Mouse (Mus musculus): ENCODE results near the gene Map3k3.
"Not testable (repeated sequence)": the region's sequence is repeated elsewhere in the genome, so short reads cannot be mapped to it uniquely, and the experiment has no call there.

The Map3k3 gene

DNA sequence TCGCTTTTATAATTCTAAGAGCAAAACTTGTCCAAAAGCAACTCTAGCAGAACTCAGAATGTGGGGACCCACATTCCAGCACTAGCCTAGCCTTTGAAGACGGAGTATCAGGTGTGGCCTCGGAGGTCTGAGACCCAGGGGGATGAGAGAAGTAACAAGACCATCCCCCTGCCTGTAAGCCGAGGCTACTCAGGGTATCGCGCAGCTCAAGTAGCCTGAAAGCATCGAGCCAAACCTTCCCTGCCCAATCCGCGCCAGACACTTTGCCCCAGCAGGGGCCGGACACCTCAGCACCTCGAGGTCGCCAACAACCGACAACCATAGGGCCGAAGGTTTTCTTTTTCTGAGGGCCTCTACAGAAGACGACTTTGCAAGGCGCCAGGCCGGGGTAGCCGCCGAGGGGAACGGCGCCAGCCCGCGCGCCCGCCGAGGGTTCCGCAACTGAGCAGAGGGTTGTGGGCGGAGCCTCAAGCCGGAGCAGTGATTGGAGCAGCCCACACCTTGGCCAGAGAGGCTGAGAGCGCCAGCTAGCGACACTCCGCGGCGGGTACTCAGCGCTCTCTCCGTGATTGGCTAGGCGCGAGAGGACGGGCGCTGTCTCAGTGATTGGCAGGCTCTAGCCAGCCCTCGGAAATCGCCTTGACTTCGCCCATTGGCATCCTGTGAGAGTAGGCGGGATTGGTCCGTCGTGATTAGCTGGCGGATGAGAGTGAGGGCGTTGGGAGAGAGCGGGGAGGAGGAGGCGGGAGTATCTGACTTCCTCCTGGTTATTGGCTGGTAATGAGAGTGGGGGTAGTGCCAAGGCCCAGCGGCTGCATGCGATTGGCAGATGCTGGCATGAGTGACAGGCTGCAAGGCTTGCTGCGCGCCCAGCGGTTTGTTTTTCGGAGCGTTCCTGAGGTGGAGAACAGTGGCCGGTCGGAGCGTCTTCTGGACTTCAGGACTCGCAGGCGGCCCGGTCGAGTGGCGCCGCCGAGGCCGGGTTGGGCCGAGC lies at the start of gene Map3k3:
Gene Map3k3, plus strand, starts transcription at position 906 of the 994 bp plus-strand sequence.
- DNase-seq (ENCODE audit: inconsistent age in 2 of 2, low spot score in 1 of 2): peak; percentile 99 to 100

DNA sequence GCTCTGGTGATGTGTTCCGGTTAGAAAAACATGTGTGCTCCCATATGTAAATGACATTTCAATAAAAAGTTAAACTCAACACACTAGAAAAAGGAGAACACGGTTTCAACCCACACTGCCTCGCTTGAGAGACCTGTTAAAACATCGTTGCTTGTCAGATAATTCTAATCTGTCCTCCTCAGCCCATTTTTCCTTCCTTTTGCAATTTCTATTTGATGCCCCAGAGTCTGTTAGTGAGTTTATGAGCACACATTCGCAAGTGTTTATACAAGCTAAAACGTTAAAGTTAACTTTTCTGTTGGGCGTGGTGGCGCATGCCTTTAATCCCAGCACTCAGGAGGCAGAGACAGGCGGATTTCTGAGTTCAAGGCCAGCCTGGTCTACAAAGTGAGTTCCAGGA lies 49.4 kb upstream of the Map3k3 start:
- DNase-seq (ENCODE audit: inconsistent age in 2 of 2, low spot score in 1 of 2): no peak

DNA sequence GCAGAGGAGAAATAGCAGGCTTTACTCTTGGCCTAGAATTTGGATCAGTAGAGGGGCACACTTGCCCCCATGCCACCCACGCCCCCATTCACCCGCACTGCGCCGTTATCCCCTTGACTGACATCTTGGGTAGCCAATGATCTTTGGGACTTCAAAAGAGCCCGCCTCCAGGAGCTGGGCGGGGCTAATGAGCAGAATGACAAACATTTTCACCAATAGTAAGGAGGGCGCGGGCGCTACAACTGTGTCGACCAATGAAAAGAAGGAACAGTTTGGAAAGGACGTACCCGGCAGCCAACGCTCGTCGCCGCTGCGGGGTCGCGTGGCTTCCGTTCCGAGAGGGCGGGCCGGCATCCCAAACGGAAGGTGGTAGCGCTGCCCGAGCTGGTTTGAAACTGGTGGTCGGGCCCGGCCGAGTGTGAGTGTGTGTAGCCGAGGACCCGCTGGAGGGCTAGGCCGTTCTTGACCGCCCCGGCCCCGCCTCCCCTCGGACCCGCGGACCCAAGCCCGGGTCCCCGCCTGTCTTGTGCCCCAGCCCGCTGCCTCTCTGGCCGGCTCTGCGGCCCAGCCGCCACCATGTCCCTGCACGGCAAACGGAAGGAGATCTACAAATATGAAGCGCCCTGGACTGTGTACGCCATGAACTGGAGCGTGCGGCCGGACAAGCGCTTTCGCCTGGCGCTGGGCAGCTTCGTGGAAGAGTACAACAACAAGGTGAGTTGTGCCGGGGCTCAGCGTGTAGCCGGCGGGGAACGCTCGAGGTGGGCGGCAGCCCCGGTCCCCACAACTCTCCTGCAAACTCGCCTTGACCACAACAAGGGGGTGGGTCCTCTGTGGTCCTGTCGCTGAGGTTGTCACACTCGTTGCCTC lies 47.6 kb upstream of the Map3k3 start, which contains the start of gene Dcaf7:
Gene Dcaf7, plus strand, starts transcription at position 325 of the 870 bp plus-strand sequence.
- peak; percentile 97 to 100 for DNase-seq (ENCODE audit: inconsistent age in 2 of 2, low spot score in 1 of 2)

DNA sequence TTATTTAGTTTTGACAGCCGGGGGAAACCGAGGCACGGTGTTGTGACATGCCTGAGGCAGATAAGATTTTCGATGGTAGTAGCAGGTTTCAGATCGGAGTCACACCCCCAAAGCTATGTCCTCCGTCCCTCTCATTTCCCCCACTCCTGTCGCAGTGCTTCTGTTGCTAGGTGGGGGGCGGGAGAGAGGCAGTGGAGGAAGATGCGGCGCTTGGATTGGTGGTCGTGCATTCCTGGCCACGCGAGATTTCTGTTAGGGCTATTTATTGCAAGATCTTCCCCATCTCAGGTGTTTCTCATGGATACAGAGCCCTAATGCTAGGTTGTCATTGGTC lies 47.0 kb upstream of the Map3k3 start:
- no peak for DNase-seq (ENCODE audit: inconsistent age in 2 of 2, low spot score in 1 of 2)

DNA sequence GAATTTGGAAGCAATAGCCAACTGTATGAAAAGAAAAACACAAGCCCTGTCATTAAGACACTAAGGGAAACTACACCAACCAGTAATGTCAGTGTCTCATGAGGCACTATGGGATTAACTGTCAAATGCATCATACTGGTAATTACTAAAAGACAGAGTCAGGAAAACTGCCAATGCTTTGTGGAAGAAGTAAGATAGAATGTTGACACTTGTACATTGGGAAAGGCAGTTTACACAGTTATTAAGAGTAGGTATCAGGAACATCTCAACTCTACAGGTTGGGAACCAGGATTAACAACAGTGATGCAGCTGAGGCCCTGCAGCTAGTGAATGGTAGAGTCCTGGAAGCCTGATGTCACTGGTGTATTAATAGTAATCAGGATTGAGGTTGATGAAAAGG lies 40.1 kb upstream of the Map3k3 start:
- DNase-seq (ENCODE audit: inconsistent age in 2 of 2, low spot score in 1 of 2): no peak

DNA sequence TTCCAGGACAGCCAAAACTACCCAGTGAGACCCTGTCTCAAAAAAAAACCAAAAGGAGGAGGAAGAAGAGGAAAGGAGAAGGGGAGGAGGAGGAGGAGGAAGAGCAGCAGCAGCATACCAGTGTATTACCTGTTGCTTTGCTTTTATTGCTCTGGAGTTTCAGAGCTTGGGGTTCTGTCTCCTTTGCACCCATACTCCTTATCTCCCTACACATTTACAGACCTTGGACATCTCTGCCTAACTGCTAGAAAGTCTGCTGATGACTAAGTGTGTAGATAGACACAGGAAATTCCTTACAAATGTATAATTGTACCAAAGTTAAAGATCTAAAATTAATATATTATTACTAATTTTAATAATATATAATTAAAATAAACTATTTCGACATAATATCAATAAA lies 39.2 kb upstream of the Map3k3 start:
- no peak for DNase-seq (ENCODE audit: inconsistent age in 2 of 2, low spot score in 1 of 2)

DNA sequence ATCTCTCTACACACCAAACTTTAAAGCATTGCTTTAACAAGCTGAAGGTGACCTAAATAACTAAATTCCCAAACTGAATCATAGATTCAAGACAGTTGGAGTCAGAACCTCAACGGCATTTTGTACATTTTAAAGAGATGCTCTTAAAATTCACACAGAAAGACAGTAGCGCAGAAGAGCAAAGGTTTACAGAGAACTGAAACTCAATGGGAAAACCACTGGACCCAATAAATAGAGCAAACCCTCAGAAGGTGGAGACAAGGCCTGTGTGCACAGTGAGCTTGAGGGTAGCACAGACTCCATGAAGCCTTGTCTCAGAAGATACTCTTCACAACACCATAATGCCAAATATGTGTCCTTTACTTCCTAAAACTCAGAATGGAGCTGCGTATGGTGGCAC lies 38.6 kb upstream of the Map3k3 start:
- no peak for DNase-seq (ENCODE audit: inconsistent age in 2 of 2, low spot score in 1 of 2)

DNA sequence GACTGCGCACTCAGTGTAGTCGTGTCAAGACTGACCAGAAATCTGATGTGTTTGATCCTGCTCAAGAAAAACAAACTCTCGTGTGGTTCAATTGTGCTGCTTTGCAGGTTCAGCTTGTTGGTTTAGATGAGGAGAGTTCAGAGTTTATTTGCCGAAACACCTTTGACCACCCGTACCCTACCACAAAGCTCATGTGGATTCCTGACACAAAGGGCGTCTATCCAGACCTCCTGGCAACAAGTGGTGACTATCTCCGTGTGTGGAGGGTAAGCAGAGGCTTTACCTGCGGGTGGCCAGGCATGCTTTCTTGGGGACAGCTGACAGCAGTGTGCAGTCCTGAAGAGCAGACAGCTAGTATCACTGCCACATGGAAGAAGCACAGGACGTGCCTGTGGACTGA lies 37.8 kb upstream of the Map3k3 start:
- DNase-seq (ENCODE audit: inconsistent age in 2 of 2, low spot score in 1 of 2): no peak

DNA sequence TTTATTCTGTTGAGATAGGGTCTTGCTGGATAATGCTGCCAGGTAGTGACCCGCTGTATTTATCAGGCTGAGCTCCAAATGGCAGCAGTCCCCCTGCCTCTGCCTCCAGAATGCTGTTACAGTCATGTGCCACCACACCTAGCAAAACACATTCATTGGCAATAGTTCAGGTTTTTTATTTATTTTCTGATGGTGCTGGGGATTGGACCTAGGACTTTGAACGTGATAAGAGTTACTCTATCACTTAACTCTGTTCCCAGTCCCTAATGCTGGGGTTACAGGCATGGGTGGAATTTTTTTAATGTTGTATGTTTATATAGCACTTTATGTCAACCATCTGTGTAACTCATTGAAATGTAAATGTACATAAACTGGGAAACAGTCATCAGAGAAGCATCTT lies 30.5 kb upstream of the Map3k3 start:
- DNase-seq (ENCODE audit: inconsistent age in 2 of 2, low spot score in 1 of 2): no peak

DNA sequence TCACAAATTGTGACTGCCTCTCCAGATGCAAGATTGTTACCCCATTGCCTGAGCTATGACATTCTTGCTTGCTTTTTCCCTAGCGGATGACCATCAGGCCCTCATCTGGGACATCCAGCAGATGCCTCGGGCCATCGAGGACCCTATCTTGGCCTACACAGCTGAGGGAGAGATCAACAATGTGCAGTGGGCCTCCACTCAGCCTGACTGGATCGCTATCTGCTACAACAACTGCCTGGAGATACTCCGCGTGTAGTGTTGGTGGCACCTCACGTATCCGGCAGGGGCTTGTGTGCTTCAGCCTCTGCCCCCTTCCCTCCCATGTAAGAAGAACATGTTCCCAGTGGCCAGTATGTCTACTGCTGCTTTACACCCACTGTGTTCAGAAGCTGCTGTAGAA lies 29.8 kb upstream of the Map3k3 start:
- no peak for DNase-seq (ENCODE audit: inconsistent age in 2 of 2, low spot score in 1 of 2)

DNA sequence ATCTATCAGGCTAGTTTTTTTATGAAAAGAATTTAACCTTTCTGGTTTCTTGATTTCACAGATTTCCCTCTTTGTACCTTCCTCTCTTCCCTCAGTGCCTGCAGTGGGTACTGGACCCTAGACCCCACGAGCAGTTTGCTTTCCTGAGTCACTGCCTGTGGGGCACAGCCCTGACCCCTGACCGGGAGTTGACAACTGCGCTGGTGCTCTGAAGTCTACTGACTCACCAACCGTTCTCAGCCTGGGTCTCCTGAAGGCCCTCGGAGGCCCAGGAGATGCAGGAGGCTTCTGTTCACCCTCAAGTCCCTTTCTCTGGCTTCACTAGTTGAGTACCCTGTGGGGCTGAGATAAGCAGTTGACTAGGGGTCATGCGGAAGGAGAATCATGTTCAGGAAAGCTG lies 29.1 kb upstream of the Map3k3 start:
- peak; percentile 43 to 63 for DNase-seq (ENCODE audit: inconsistent age in 2 of 2, low spot score in 1 of 2)

DNA sequence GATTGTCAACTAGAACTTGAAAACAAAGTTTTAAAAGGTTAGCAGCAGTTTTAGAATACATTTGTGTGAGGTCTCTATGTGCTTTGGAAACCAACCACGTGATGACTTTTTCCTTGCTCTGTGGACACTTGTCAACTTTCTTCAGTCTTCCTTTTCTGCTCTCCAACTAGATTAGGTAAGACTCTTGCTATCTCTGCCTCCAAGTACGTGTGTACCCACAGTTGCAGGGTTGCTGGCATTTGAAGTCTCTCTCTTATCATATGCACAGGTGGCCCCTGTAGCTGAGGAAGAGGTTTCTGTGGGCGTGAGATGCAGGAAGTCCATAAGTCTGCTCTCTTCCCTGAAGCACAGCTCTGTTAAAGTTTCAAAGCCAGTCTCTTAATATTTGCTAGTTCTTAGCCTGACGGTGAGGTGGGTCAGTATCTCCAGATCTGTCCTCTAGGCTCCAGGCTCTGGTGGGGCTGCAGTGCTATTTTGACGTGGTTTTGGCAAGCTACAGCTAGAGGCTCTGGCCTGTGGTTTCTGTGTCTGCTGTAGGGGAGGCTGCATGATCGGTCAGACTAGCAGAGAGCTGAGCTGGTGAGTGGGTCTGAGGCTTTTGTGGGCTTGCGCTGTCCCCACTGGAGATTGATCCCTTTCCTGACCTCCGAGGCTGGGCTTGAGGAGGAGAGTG lies 27.5 kb upstream of the Map3k3 start:
- DNase-seq (ENCODE audit: inconsistent age in 2 of 2, low spot score in 1 of 2): no peak

DNA sequence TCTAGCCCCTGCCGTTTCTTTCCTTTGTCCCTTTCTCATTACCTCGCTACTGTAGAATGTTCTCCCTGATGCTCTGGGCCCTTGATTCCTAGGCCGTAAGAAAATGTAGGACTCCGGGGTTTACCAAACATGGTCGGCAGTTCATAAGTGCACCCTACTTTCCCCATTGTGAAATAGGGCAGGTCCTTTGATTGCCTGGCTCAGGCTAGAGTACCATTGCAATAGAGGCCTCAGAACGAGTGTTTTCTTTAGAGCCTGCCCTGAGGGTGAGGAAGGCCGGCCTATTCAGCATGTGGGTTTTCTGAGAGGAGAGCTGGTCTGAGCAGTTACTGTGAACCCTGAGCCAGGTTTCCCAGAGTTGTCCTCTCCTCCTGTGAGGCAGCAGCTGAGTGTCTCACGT lies 26.4 kb upstream of the Map3k3 start:
- DNase-seq (ENCODE audit: inconsistent age in 2 of 2, low spot score in 1 of 2): no peak

DNA sequence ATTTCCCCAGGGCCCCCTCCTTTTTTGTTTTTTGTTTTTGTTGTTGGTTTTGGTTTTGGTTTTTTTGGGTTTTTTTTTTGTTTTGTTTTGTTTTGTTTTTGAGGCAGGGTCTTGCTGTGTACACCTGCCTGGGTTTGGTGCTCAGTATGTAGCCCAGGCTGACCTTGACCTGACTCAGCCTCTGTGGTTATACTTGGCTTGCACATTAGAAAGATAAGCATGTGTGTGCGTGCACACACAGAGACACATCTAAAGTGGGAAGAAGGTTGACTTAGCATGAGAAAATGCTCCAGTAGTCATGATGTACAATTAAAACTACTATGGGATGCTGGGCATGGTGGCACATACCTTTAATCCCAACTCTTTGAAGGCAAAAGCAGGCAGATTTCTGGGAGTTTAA lies 23.9 kb upstream of the Map3k3 start:
- DNase-seq (ENCODE audit: inconsistent age in 2 of 2, low spot score in 1 of 2): no peak

DNA sequence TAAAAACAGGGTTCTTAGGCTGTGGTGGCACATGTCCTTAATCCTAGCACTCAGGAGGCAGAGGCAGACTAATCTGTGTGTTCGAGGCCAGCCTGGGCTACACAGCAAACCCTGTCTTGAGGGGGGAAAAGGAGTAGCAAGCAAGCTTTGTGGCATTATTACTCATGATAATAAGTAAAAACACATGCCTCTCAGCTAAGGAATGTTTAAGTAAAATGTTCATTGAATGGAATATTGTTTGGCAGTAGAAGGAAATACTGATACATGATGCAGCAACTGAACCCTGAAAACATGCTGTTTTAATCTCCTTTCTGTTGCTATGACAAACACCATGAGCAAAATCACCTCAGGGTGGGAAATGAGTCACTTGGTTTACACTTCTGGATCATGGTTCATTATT lies 23.1 kb upstream of the Map3k3 start:
- DNase-seq (ENCODE audit: inconsistent age in 2 of 2, low spot score in 1 of 2): no peak

DNA sequence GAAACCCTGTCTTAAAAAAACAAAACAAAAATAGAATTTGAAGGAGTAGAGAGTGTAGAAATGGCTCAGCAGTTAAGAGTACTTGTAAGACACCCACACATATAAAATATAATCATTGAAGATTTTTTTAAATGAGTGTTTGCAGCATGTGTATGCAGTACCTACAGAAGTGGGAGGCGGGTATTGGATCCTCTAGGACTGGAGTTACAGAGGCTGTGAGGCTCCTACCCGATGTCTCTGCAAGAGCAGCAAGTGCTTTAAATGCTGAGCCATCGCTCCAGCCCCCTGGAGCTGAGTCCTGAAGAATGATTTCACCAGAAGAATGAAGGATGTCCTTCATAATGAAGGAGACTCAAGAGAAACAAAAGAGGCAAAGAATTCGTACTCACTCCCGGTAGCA lies 20.7 kb upstream of the Map3k3 start:
- DNase-seq (ENCODE audit: inconsistent age in 2 of 2, low spot score in 1 of 2): no peak

DNA sequence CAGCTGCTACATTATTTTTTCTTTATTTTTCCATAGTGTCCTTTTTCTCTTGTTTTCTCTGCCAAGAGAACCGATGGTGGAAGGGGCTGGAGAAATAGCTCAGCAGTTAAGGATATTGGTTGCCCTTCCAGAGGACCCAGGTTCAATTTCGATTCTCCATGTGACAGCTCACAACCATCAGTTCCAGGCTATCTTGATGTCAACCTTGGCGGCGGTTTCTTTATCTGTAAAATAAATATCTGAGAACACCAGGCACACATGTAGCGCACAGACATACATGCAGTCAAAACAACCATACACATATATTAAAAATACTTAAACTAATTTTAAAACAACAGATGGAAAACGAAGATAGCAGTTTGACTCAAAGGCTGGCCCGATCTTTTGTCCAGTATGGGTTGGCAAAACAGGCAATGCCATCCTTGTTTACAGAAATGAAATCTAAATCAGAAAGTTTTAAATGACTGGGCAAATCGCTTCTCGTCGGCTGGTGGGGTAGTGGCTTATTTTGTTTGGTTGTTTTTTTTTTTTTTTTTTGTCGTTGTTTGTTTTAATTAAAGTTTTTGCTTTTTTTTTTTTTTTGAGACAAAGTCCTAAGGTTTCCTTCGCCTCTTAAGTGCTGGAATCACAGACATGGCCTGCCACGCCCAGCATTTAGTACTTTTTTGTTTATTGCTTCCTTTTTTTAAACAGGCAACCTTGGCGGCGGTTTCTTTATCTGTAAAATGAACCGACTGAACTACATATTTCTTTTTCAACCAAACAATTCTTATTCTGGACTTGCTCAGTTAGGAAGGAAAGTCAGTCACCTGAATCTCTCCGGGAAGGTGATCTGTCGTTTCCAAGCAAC lies 19.1 kb upstream of the Map3k3 start:
- no peak for DNase-seq (ENCODE audit: inconsistent age in 2 of 2, low spot score in 1 of 2)

DNA sequence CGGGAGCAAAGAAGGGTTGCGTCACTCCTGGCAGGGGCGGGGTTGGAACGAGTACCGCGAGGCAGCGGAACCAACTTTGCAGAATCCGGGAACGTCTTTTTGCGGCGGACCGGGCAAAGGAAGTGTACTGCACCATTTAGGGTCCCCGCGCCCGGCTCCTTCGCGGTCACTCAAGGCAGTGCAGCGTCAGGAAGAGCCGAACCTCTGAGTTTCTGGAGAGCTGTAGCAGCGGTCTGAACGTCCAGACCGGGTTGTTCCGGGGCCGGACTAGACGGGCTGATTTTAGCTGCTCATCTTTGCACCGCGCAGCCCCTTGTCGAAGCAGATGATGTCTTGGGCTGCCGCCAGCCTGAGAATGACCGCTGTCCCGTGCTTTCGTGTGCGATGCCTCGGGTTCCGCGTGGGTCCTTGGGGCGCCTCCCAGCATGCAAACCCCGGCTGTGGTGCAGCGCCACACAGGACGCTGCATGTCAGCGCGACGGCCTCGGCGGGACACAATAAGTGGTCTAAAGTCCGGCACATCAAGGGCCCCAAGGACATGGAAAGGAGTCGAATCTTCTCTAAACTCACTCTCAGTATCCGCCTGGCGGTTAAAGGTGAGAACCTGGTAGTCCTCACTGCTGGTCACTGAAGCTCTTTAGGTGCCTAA lies 18.4 kb upstream of the Map3k3 start, which contains the start of gene Taco1:
Gene Taco1, plus strand, starts transcription at position 139 of the 649 bp plus-strand sequence.
- peak; percentile 94 to 98 for DNase-seq (ENCODE audit: inconsistent age in 2 of 2, low spot score in 1 of 2)

DNA sequence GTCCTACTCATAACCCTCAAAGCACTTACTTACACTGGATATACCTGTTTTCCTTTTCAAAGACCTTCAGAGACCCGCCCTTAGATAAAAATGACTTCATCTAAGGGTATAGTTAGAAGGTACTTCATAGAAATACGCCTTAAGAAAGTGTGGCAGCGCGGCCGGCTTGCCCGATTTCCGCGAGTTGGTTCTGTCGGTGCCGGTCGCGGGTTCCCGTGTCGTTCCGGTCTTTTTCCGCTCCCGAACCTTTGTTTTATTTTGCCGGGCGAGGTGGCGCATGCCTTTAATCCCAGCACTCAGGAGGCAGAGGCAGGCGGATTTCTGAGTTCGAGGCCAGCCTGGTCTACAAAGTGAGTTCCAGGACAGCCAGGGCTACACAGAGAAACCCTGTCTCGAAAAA lies 17.8 kb upstream of the Map3k3 start:
- not testable (repeated sequence) for DNase-seq (ENCODE audit: inconsistent age in 2 of 2, low spot score in 1 of 2)

DNA sequence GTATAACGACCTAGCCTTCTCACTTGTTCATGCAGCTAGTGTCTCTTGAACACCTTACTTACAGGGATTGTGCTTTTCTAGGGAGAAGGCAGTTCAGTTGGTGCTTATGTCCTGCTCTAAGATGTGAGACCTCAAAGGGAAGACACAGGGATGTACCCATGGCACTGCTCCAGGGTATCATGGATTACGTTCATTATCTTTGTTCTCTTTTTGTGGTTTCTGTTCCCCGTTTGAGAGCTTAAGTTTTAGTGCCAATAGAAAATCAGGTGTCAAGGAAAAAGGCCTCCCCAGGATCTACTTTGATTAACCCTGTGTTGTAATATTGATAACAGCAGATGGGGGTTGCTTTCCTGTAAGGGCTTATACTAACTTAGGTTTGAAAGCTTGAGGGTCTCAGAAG lies 10.6 kb upstream of the Map3k3 start:
- no peak for DNase-seq (ENCODE audit: inconsistent age in 2 of 2, low spot score in 1 of 2)
